Mouse (Mus musculus) left cerebral cortex, adult 9 months (tissue): ENCODE measurements around the gene Stoml1.

Experiments used
- DNase-seq, 2 experiments: peaks; one replicate each; pipeline ENCODE4 v3.0.0; 2022; ENCODE audit warnings: low spot score in 2 of 2

Stoml1 gene

GRCm38 (mm10) chr9:58253033-58253804 is at the start of gene Stoml1:
Gene Stoml1, plus strand, starts transcription at chr9:58253164.
- DNase-seq: peak; percentile 80 to 93

- peak in 1 of 2 experiments; percentile 39 for DNase-seq
Observed at GRCm38 (mm10) chr9:58203516-58204447, 49.2 kb upstream of the Stoml1 start, which contains the start of the genes Islr and Islr2. Gene Islr, minus strand, starts transcription at chr9:58204306. Gene Islr2, minus strand, starts transcription at chr9:58204319.

GRCm38 (mm10) chr9:58204448-58205000 is 48.4 kb upstream of the Stoml1 start:
- DNase-seq: peak in 1 of 2 experiments; percentile 93

- no peak for DNase-seq
Observed at GRCm38 (mm10) chr9:58206013-58206412, 47.0 kb upstream of the Stoml1 start.

GRCm38 (mm10) chr9:58209462-58210303 is 43.3 kb upstream of the Stoml1 start:
- DNase-seq: no peak

- no peak for DNase-seq
Observed at GRCm38 (mm10) chr9:58210304-58210627, 42.7 kb upstream of the Stoml1 start.

GRCm38 (mm10) chr9:58213377-58213776 is 39.6 kb upstream of the Stoml1 start:
- DNase-seq: no peak

- DNase-seq: no peak
Observed at GRCm38 (mm10) chr9:58213865-58214264, 39.1 kb upstream of the Stoml1 start.

GRCm38 (mm10) chr9:58214519-58215180 is 38.3 kb upstream of the Stoml1 start:
- no peak for DNase-seq

GRCm38 (mm10) chr9:58216402-58216801 is 36.6 kb upstream of the Stoml1 start:
- DNase-seq: peak in 1 of 2 experiments; percentile 39

- DNase-seq: no peak
Observed at GRCm38 (mm10) chr9:58218539-58218938, 34.4 kb upstream of the Stoml1 start.

GRCm38 (mm10) chr9:58220218-58220903 is 32.6 kb upstream of the Stoml1 start:
- DNase-seq: peak in 1 of 2 experiments; percentile 40

GRCm38 (mm10) chr9:58224356-58224755 is 28.6 kb upstream of the Stoml1 start:
- no peak for DNase-seq

- peak in 1 of 2 experiments; percentile 61 for DNase-seq
Observed at GRCm38 (mm10) chr9:58225915-58226913, 26.8 kb upstream of the Stoml1 start.

GRCm38 (mm10) chr9:58228777-58229466 is 24.0 kb upstream of the Stoml1 start:
- DNase-seq: no peak

GRCm38 (mm10) chr9:58231746-58232145 is 21.2 kb upstream of the Stoml1 start:
- DNase-seq: no peak

- no peak for DNase-seq
Observed at GRCm38 (mm10) chr9:58232374-58232773, 20.6 kb upstream of the Stoml1 start.

GRCm38 (mm10) chr9:58234502-58235015 is 18.4 kb upstream of the Stoml1 start:
- no peak for DNase-seq
